Mouse (Mus musculus) myocyte (in vitro differentiated cells): ENCODE results near the gene Fam180a. TPM values are rescaled to one million over a fixed set of nuclear protein-coding genes. Genes with fewer than 3 reads are reported as not detected.
A peak's percentile ranks its signal among the peaks of the same experiment; 100 is the strongest.

Experiments used
- H3K27me3 ChIP-seq: one replicate; pipeline ENCODE4 v1.6.1; 2011; ENCODE audit not compliant: control insufficient read depth, insufficient read depth, insufficient read length
- H3K36me3 ChIP-seq: one replicate; pipeline ENCODE4 v1.6.1; 2011; ENCODE audit not compliant: control insufficient read depth, insufficient read depth
- H3K4me2 ChIP-seq: one replicate; pipeline ENCODE4 v1.6.1; 2011; ENCODE audit warnings: low read depth, control low read depth
- H3K4me3 ChIP-seq: one replicate; pipeline ENCODE4 v1.5.1; 2011; ENCODE audit warnings: mild to moderate bottlenecking, control low read depth, moderate library complexity
- H3K79me2 ChIP-seq: one replicate; pipeline ENCODE4 v1.6.1; 2011; ENCODE audit not compliant: control insufficient read depth, insufficient read depth
- H3ac ChIP-seq: one replicate; pipeline ENCODE4 v1.6.1; 2011; ENCODE audit not compliant: control insufficient read depth, insufficient read length
- CEBPB ChIP-seq: IDR thresholded peaks from 2 replicates; pipeline ENCODE4 v1.6.1; 2011; ENCODE audit warnings: mild to moderate bottlenecking, moderate library complexity; ENCODE audit not compliant: poor library complexity, insufficient read depth, severe bottlenecking
- E2F4 ChIP-seq: IDR thresholded peaks from one replicate; pipeline ENCODE4 v1.6.1; 2011; ENCODE audit warnings: mild to moderate bottlenecking, control low read depth, moderate library complexity; ENCODE audit not compliant: insufficient read depth
- MAX ChIP-seq: IDR thresholded peaks from one replicate; pipeline ENCODE4 v1.6.1; 2011; ENCODE audit warnings: low read depth, mild to moderate bottlenecking, control low read depth
- MYOD1 ChIP-seq, 3 experiments: IDR thresholded peaks; one replicate each; pipeline ENCODE4 v1.6.1; 2011; ENCODE audit warnings: control low read depth in 2 of 3, low read depth in 2 of 3, mild to moderate bottlenecking in 2 of 3, moderate library complexity in 1 of 3; ENCODE audit not compliant: insufficient read length in 2 of 3, control insufficient read depth in 1 of 3
- MYOG ChIP-seq, 3 experiments: IDR thresholded peaks; one replicate each; pipeline ENCODE4 v1.6.1; 2011; ENCODE audit warnings: control low read depth in 2 of 3, low read depth in 2 of 3, mild to moderate bottlenecking in 2 of 3; ENCODE audit not compliant: insufficient read length in 2 of 3, control insufficient read depth in 1 of 3, insufficient read depth in 1 of 3
- POLR2A ChIP-seq: IDR thresholded peaks from one replicate; pipeline ENCODE4 v1.6.1; 2011; ENCODE audit warnings: low read depth, mild to moderate bottlenecking, control low read depth, moderate library complexity; ENCODE audit not compliant: insufficient read length
- POLR2AphosphoS2 ChIP-seq: IDR thresholded peaks from one replicate; pipeline ENCODE4 v1.6.1; 2011; ENCODE audit warnings: low read depth, control low read depth; ENCODE audit not compliant: insufficient read length
- REST ChIP-seq: IDR thresholded peaks from one replicate; pipeline ENCODE4 v1.6.1; 2011; ENCODE audit warnings: mild to moderate bottlenecking, control low read depth, moderate library complexity; ENCODE audit not compliant: insufficient read depth, insufficient read length
- SRF ChIP-seq: IDR thresholded peaks from one replicate; pipeline ENCODE4 v1.6.1; 2011; ENCODE audit warnings: low read depth; ENCODE audit not compliant: control insufficient read depth, insufficient read length
- TCF12 ChIP-seq: IDR thresholded peaks from one replicate; pipeline ENCODE4 v1.6.1; 2011; ENCODE audit warnings: mild to moderate bottlenecking, control low read depth; ENCODE audit not compliant: poor library complexity, insufficient read depth, severe bottlenecking
- TCF3 ChIP-seq: IDR thresholded peaks from one replicate; pipeline ENCODE4 v1.6.1; 2011; ENCODE audit warnings: low read depth, control low read depth; ENCODE audit not compliant: insufficient read length
- USF1 ChIP-seq: IDR thresholded peaks from one replicate; pipeline ENCODE4 v1.6.1; 2011; ENCODE audit warnings: low read depth, mild to moderate bottlenecking, control low read depth, moderate library complexity
- polyA plus RNA-seq: library from polyadenylated mRNA; unstranded; fragments of >200 nt; fragmentation: generic; extraction: Trizol; gene quantifications from one replicate; pipeline ENCODE4 v1.2.1, GENCODE M21; 2012; ENCODE audit warnings: missing spikeins

The Fam180a gene
- polyA plus RNA-seq, 1 experiment, result 0.04 TPM

GRCm38 (mm10) chr6:35355320-35355719 lies 29.4 kb upstream of the Fam180a start:
- Histone ChIP-seq H3K36me3 (no peaks in the 10 kb centered on the region), H3K4me2 (no peak overlapping the region), H3K79me2 (no peaks in the 10 kb centered on the region), H3K27me3 (no peaks in the 10 kb centered on the region), H3ac (no peak overlapping the region), H3K4me3 (no peak overlapping the region)
- TF ChIP-seq TCF3 (no peak), CEBPB (no peak), USF1 (no peak), POLR2A (no peak), MYOG (IDR thresholded peaks at IDR 0.05; ENCODE audit: control insufficient read depth in 1 of 3, insufficient read depth in 1 of 3, insufficient read length in 2 of 3, low read depth in 2 of 3) (no peak), POLR2AphosphoS2 (no peak), MYOD1 (IDR thresholded peaks at IDR 0.05; ENCODE audit: control insufficient read depth in 1 of 3, insufficient read length in 2 of 3, low read depth in 2 of 3) (no peak), REST (no peak), TCF12 (no peak), SRF (no peak), E2F4 (no peak), MAX (no peak)

DNA sequence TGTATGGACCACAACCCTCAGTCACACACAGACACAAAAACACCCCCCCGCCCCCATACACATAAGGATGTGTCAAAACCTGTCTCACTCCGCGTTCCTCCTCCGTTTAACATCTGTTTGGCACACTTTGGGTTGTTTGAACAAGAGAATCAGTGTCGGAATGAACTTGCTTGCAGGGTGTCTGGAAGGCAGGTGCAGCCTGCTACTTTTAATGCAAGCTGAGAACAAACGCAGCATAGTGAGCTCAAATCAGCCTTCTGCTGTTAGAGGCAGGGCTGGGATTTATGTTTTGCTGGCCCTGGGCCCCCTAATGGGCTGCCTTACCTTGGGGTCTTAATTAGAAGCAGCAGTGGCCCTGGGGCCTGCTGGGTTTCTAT lies 28.7 kb upstream of the Fam180a start:
- H3K27me3 ChIP-seq, result no peaks in the 10 kb centered on the region
- no peak overlapping the region for H3ac ChIP-seq
- no peaks in the 10 kb centered on the region for H3K79me2 ChIP-seq
- H3K4me3 ChIP-seq, result no peak overlapping the region
- no peak overlapping the region for H3K4me2 ChIP-seq
- TF ChIP-seq SRF (no peak), REST (no peak), E2F4 (no peak), USF1 (no peak), TCF12 (no peak), MYOG (IDR thresholded peaks at IDR 0.05; ENCODE audit: control insufficient read depth in 1 of 3, insufficient read depth in 1 of 3, insufficient read length in 2 of 3, low read depth in 2 of 3) (no peak), TCF3 (no peak), POLR2A (no peak), MYOD1 (IDR thresholded peaks at IDR 0.05; ENCODE audit: control insufficient read depth in 1 of 3, insufficient read length in 2 of 3, low read depth in 2 of 3) (no peak), CEBPB (no peak), POLR2AphosphoS2 (no peak), MAX (no peak)
- no peaks in the 10 kb centered on the region for H3K36me3 ChIP-seq

- Histone ChIP-seq H3K27me3 (no peaks in the 10 kb centered on the region), H3K79me2 (no peaks in the 10 kb centered on the region), H3K36me3 (no peaks in the 10 kb centered on the region), H3K4me2 (peak overlapping the region; percentile 24), H3ac (no peak overlapping the region), H3K4me3 (no peak overlapping the region)
- no peak for TF ChIP-seq MAX
- no peak for TF ChIP-seq TCF12
- no peak for TF ChIP-seq SRF
- no peak for TF ChIP-seq E2F4
- TF ChIP-seq POLR2A, result no peak
- TF ChIP-seq MYOD1 (IDR thresholded peaks at IDR 0.05; ENCODE audit: control insufficient read depth in 1 of 3, insufficient read length in 2 of 3, low read depth in 2 of 3), result no peak
- TF ChIP-seq REST, result no peak
- TF ChIP-seq USF1, result no peak
- no peak for TF ChIP-seq POLR2AphosphoS2
- TF ChIP-seq TCF3, result no peak
- TF ChIP-seq CEBPB, result no peak
- no peak for TF ChIP-seq MYOG (IDR thresholded peaks at IDR 0.05; ENCODE audit: control insufficient read depth in 1 of 3, insufficient read depth in 1 of 3, insufficient read length in 2 of 3, low read depth in 2 of 3)
Observed at GRCm38 (mm10) chr6:35353846-35354621, 28.1 kb upstream of the Fam180a start.

DNA sequence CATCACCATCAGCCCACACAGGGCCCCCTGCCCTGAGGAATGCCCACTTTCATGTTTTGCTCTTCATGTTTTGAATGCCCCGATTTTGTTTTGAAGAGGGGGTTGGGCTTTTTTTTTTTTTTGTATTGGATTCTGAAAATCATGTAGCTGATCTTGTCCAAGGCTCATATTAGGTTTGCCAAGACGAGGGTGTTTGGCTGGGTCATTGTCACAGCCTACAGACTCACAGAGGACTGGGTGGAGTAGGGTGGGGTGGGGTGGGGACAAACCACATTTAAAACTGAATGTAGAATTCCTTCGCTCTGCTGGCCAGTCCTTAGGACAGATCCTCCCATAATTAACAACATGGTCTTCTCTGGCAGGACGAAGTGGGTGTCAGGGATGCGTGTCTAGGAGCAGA lies 27.5 kb upstream of the Fam180a start:
- H3ac ChIP-seq, result no peak overlapping the region
- H3K4me3 ChIP-seq, result no peak overlapping the region
- H3K79me2 ChIP-seq, result no peaks in the 10 kb centered on the region
- H3K27me3 ChIP-seq, result no peaks in the 10 kb centered on the region
- peak overlapping the region; percentile 24 for H3K4me2 ChIP-seq
- TF ChIP-seq USF1, result no peak
- no peak for TF ChIP-seq REST
- no peak for TF ChIP-seq SRF
- no peak for TF ChIP-seq CEBPB
- TF ChIP-seq TCF12, result no peak
- TF ChIP-seq MYOG (IDR thresholded peaks at IDR 0.05; ENCODE audit: control insufficient read depth in 1 of 3, insufficient read depth in 1 of 3, insufficient read length in 2 of 3, low read depth in 2 of 3), result no peak
- no peak for TF ChIP-seq MAX
- TF ChIP-seq MYOD1 (IDR thresholded peaks at IDR 0.05; ENCODE audit: control insufficient read depth in 1 of 3, insufficient read length in 2 of 3, low read depth in 2 of 3), result no peak
- TF ChIP-seq E2F4, result no peak
- H3K36me3 ChIP-seq, result no peaks in the 10 kb centered on the region
